Mouse (Mus musculus): Measurements from ENCODE around the gene Irak4.

DNA sequence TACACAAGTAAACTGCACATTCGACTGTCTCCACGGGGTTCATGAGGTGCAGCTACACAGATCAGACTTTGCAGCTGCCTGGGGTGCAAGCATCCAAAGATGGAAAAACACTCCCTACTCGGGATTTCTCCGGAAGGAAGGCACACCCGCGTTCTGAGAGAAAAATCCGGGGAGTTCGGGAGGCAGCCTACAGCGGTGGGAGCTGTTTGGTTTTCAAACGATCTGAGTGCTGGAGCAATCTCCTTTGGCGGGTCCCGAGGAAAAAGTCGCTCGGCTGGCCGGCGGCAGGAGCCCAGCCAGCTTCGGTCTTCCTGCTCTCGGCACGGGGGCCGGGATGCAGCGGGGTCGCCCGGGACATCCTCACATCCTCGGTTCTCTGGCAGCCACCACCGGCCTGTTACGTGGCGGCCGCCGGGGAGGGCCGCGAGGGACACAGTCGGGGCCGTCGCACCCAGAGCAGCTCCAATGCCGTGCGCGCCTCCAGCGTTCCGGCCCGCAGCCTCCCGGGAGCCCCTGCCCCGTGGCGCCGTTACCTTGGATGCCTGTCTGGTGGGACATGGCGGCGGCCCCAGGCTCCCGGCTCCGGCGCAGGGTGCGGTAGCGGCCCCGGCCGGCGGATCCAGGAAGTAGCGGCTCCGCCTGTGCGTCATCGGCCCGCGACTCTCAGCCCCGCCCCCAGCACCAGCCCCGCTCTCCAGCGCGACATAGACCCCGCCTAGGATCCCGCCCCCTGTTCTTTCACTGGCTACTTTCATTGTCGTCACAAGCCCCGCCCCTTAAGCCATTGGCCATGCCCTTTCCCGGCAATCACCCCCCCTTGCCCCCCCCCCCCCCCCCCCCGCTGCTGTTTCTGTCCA is 46.0 kb downstream of the Irak4 start, which contains the start of gene Twf1:
- no peak for TF ChIP-seq GATA1 (IDR thresholded peaks at IDR 0.05; ENCODE audit: borderline replicate concordance, low read length)
- no peak for TF ChIP-seq FLI1 (IDR thresholded peaks at IDR 0.05; ENCODE audit: low read length)
